Mouse (Mus musculus) adrenal gland, postnatal 36 days (tissue): ENCODE measurements around the gene Ppp1r17. TPM values are rescaled to one million over a fixed set of nuclear protein-coding genes. Genes with fewer than 3 reads are reported as not detected.

ENCODE experiments used
- total RNA-seq, 2 experiments: library from RNA; stranded (reverse); gene quantifications; 2 replicates each; pipeline ENCODE4 v1.2.3; 2021

Gene Ppp1r17
- total RNA-seq, 2 experiments from 2014 or later = 2.3 to 3.1 TPM

Other genes with a start within 250 kb of the Ppp1r17 start
- under 1 TPM in 1 of 2 experiments, not detected in 1; 0.23 TPM for gene Itprid1, start 180.6 kb upstream of the Ppp1r17 start, total RNA-seq